Mouse (Mus musculus): ENCODE results near the gene Nsf. TPM values are rescaled to one million over a fixed set of nuclear protein-coding genes. Genes with fewer than 3 reads are reported as not detected.
A peak's percentile ranks its signal among the peaks of the same experiment; 100 is the strongest.

The Nsf gene
- polyA plus RNA-seq, 1 experiment from 2014 or later: 59.1 TPM

DNA sequence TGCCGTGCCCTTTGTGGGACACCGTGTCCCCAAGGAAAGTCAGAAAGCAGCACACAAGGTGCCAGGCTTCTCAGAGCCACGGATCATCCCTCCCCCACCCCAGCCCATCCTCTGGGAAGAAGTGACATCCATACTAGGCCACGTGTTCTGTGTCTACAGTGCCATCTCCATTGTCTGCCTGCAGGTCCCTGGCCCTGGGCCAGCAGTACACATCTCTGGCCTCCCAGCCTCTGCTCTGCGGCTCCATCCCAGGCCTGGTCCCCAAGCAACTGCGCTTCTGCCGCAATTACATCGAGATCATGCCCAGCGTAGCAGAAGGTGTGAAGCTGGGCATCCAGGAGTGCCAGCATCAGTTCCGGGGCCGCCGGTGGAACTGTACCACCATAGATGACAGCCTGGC is 145.9 kb downstream of the Nsf start:
- H3K9ac ChIP-seq (ENCODE audit: low read length): peak overlapping the region; percentile 24
- 0 out of 2 replicates have a peak overlapping the region, but pooled peaks have one; percentile 35 for H3K27ac ChIP-seq (ENCODE audit: low read depth, low read length)
- no peak overlapping the region for H3K4me3 ChIP-seq (ENCODE audit: low read depth, low read length)
- peaks cover 31% of the 10 kb centered on the region for H3K27me3 ChIP-seq (ENCODE audit: control insufficient read depth, insufficient read depth, low read length)
- no peaks in the 10 kb centered on the region for H3K9me3 ChIP-seq (ENCODE audit: control insufficient read depth, low read length)
- peak; percentile 91 for DNase-seq (ENCODE audit: low spot score, missing footprints)
- H3K4me1 ChIP-seq (ENCODE audit: control insufficient read depth, insufficient read depth, low read length): peaks cover 43% of the 10 kb centered on the region
- H3K36me3 ChIP-seq (ENCODE audit: control insufficient read depth, insufficient read depth, low read length): peaks cover 5% of the 10 kb centered on the region; the same call in 1 of the 2 replicates
- 0 out of 2 replicates have a peak, but pooled peaks have one; percentile 19 for ATAC-seq (ENCODE audit: low FRiP score)
- 54% methylated on average over 12 of the region's 12 CpGs for WGBS
- H3K4me2 ChIP-seq: no peak overlapping the region

DNA sequence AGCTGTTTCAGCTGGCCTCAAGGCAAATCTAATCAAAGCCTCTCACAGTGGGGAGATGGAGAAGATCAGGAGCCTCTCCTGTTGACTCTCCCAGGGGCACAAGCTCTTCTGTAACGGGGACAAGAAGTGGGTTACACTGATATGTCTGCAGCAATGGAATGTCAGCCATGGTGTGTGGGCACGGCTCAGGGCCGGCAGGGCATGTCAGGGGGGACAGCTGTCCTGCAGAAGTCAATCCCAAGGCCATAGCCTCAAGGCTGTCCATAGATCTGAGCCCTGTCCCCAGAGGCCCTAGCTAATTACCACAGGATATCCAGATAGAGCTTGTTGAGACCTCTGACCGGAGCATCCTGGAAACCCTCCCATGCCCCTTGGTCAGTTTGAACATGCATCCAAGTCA is 149.1 kb downstream of the Nsf start:
- Histone ChIP-seq H3K4me3 (ENCODE audit: low read depth, low read length) (no peak overlapping the region), H3K9me3 (ENCODE audit: control insufficient read depth, low read length) (no peaks in the 10 kb centered on the region), H3K9ac (ENCODE audit: low read length) (no peak overlapping the region), H3K4me2 (no peak overlapping the region), H3K36me3 (ENCODE audit: control insufficient read depth, insufficient read depth, low read length) (no peaks in the 10 kb centered on the region; the same call in 1 of the 2 replicates), H3K4me1 (ENCODE audit: control insufficient read depth, insufficient read depth, low read length) (peaks cover 27% of the 10 kb centered on the region), H3K27me3 (ENCODE audit: control insufficient read depth, insufficient read depth, low read length) (peaks cover 18% of the 10 kb centered on the region), H3K27ac (ENCODE audit: low read depth, low read length) (no peak overlapping the region)
- no peak for ATAC-seq (ENCODE audit: low FRiP score)
- no peak for DNase-seq (ENCODE audit: low spot score, missing footprints)
- 84% methylated on average over 4 of the region's 4 CpGs for WGBS

DNA sequence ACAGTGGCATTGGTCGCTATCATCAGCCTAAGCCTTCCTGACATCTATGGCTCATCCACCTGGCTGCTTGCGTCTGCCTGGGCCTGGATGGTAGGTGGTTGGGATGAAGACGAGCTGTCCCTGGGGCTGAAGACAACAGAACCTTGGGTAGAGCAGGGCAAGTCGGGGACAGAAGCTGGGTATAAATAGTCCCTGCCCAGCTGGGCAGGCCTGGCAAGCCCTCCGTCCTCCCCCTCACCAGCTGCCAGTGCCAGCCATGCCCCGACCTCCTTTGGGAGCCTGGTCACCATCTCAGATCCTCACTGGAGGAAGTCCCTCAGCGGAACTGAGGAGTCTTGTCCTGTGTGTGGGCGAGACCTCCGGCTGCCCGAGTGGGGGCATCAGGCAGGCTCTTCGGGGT is 149.7 kb downstream of the Nsf start:
- Histone ChIP-seq H3K27ac (ENCODE audit: low read depth, low read length) (no peak overlapping the region), H3K9me3 (ENCODE audit: control insufficient read depth, low read length) (no peaks in the 10 kb centered on the region), H3K36me3 (ENCODE audit: control insufficient read depth, insufficient read depth, low read length) (no peaks in the 10 kb centered on the region; the same call in 1 of the 2 replicates), H3K4me3 (ENCODE audit: low read depth, low read length) (no peak overlapping the region), H3K4me1 (ENCODE audit: control insufficient read depth, insufficient read depth, low read length) (peaks cover 20% of the 10 kb centered on the region), H3K4me2 (no peak overlapping the region), H3K9ac (ENCODE audit: low read length) (no peak overlapping the region), H3K27me3 (ENCODE audit: control insufficient read depth, insufficient read depth, low read length) (peaks cover 14% of the 10 kb centered on the region)
- no peak for DNase-seq (ENCODE audit: low spot score, missing footprints)
- no peak for ATAC-seq (ENCODE audit: low FRiP score)
- 89% methylated on average over 11 of the region's 11 CpGs for WGBS

DNA sequence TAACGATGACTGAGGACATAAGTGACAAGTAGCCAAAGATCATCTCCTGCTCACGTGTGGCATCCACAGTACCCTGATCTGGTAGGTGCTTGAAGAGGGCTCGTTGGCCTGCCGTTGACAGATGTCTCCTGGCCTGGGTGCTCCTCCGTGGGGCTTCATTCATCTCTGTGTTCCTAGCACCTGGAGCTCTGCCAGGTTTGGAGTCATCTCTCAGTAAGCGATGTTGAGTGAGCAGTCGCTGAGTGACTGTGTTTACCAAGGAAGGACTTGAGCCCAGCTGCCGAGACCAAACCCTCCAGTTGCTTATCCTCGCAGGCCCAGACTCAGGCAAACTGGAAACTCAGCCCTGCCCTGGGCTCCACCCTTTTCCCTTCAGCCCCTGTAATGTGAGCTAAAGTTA is 152.7 kb downstream of the Nsf start:
- Histone ChIP-seq H3K9ac (ENCODE audit: low read length) (no peak overlapping the region), H3K27me3 (ENCODE audit: control insufficient read depth, insufficient read depth, low read length) (peaks cover 5% of the 10 kb centered on the region; the same call in 1 of the 2 replicates)
- WGBS: 89% methylated on average over 9 of the region's 9 CpGs

DNA sequence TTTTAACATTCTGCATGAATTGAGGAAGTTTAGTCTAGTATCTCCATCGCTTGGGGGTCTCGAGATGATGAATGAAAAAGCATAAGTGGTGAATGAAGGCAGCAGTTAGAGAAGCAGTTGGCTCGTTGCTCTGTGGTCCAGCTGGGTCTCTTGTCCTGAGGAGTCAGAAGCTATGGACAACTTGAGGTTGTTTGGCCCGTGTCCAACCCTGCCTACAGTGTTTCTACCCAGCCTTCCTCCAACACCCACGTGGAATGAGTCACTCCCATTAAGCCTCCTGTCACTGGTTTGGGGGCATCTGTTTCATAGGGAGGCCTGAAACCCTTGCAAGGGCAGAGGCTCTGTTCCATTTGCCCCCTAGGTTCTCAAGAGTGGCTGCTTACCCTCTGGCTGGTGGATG is 163.9 kb downstream of the Nsf start:
- no peaks in the 10 kb centered on the region for H3K36me3 ChIP-seq (ENCODE audit: control insufficient read depth, insufficient read depth, low read length)
- H3K4me3 ChIP-seq (ENCODE audit: low read depth, low read length): no peak overlapping the region
- H3K9me3 ChIP-seq (ENCODE audit: control insufficient read depth, low read length): no peaks in the 10 kb centered on the region
- ATAC-seq (ENCODE audit: low FRiP score) (no peak), DNase-seq (ENCODE audit: low spot score, missing footprints) (no peak)
- H3K27ac ChIP-seq (ENCODE audit: low read depth, low read length): no peak overlapping the region
- H3K4me1 ChIP-seq (ENCODE audit: control insufficient read depth, insufficient read depth, low read length): no peaks in the 10 kb centered on the region
- 80% methylated on average over 5 of the region's 5 CpGs for WGBS
- H3K9ac ChIP-seq (ENCODE audit: low read length): no peak overlapping the region
- H3K27me3 ChIP-seq (ENCODE audit: control insufficient read depth, insufficient read depth, low read length): peaks cover 5% of the 10 kb centered on the region
- H3K4me2 ChIP-seq: no peak overlapping the region

More for the DNA sequence above, 152.7 kb downstream of the Nsf start:
- H3K36me3 ChIP-seq (ENCODE audit: control insufficient read depth, insufficient read depth, low read length): no peaks in the 10 kb centered on the region; the same call in 1 of the 2 replicates
- ATAC-seq (ENCODE audit: low FRiP score): no peak
- H3K9me3 ChIP-seq (ENCODE audit: control insufficient read depth, low read length): no peaks in the 10 kb centered on the region
- H3K4me2 ChIP-seq: no peak overlapping the region
- no peaks in the 10 kb centered on the region for H3K4me1 ChIP-seq (ENCODE audit: control insufficient read depth, insufficient read depth, low read length)
- DNase-seq (ENCODE audit: low spot score, missing footprints): no peak
- H3K4me3 ChIP-seq (ENCODE audit: low read depth, low read length): no peak overlapping the region
- no peak overlapping the region for H3K27ac ChIP-seq (ENCODE audit: low read depth, low read length)

DNA sequence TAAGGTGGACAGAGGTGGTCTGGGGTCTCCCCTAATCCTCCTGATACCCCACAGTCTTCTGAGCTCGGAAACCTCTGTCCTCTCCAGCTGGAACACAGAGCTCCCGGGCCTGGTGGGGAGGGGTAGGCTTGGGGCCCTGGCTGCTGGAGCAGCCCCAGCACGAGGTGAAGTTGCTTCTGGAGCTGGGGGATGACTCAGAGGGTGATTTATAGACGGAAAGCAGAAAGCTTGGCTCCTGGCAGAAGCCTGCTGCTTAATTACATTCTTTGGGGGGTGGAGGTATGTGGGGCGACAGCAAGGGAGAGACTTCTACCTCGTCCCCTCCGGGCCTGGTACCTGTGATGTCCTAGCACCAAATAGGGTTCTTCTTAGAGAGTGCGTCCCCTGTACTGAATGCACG is 173.7 kb downstream of the Nsf start:
- ATAC-seq (ENCODE audit: low FRiP score) (no peak), DNase-seq (ENCODE audit: low spot score, missing footprints) (no peak)
- Histone ChIP-seq H3K36me3 (ENCODE audit: control insufficient read depth, insufficient read depth, low read length) (no peaks in the 10 kb centered on the region), H3K4me3 (ENCODE audit: low read depth, low read length) (no peak overlapping the region), H3K9ac (ENCODE audit: low read length) (no peak overlapping the region), H3K27me3 (ENCODE audit: control insufficient read depth, insufficient read depth, low read length) (peaks cover 16% of the 10 kb centered on the region), H3K4me1 (ENCODE audit: control insufficient read depth, insufficient read depth, low read length) (peaks cover 8% of the 10 kb centered on the region; the same call in 1 of the 2 replicates), H3K4me2 (no peak overlapping the region), H3K9me3 (ENCODE audit: control insufficient read depth, low read length) (no peaks in the 10 kb centered on the region), H3K27ac (ENCODE audit: low read depth, low read length) (no peak overlapping the region)
- WGBS: 72% methylated on average over 9 of the region's 9 CpGs

DNA sequence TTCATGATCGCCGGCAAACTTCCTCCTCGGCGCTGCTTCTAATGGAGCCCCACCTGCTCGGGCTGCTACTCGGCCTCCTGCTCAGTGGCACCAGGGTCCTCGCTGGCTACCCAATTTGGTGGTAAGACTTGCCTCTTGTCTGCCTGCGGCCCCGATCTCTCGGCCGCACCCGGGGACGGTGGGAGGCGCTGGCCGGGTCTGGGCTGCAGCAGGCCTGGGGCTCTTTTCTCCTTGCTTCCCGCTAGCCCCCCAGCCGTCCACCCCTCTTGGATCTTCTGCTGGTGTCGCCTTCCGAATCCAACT is 179.7 kb downstream of the Nsf start:
- H3K4me1 ChIP-seq (ENCODE audit: control insufficient read depth, insufficient read depth, low read length): peaks cover 37% of the 10 kb centered on the region
- H3K36me3 ChIP-seq (ENCODE audit: control insufficient read depth, insufficient read depth, low read length): no peaks in the 10 kb centered on the region
- no peaks in the 10 kb centered on the region for H3K9me3 ChIP-seq (ENCODE audit: control insufficient read depth, low read length)
- H3K9ac ChIP-seq (ENCODE audit: low read length): peak overlapping the region; percentile 70
- under 1% methylated on average over 19 of the region's 19 CpGs for WGBS
- peak overlapping the region; percentile 25; the same call in 1 of the 2 replicates for H3K27ac ChIP-seq (ENCODE audit: low read depth, low read length)
- ATAC-seq (ENCODE audit: low FRiP score): peak; percentile 38; the same call in 1 of the 2 replicates
- H3K4me2 ChIP-seq: peak overlapping the region; percentile 66
- peak overlapping the region; percentile 54 for H3K4me3 ChIP-seq (ENCODE audit: low read depth, low read length)
- peak; percentile 96 for DNase-seq (ENCODE audit: low spot score, missing footprints)
- peaks cover 62% of the 10 kb centered on the region for H3K27me3 ChIP-seq (ENCODE audit: control insufficient read depth, insufficient read depth, low read length)

DNA sequence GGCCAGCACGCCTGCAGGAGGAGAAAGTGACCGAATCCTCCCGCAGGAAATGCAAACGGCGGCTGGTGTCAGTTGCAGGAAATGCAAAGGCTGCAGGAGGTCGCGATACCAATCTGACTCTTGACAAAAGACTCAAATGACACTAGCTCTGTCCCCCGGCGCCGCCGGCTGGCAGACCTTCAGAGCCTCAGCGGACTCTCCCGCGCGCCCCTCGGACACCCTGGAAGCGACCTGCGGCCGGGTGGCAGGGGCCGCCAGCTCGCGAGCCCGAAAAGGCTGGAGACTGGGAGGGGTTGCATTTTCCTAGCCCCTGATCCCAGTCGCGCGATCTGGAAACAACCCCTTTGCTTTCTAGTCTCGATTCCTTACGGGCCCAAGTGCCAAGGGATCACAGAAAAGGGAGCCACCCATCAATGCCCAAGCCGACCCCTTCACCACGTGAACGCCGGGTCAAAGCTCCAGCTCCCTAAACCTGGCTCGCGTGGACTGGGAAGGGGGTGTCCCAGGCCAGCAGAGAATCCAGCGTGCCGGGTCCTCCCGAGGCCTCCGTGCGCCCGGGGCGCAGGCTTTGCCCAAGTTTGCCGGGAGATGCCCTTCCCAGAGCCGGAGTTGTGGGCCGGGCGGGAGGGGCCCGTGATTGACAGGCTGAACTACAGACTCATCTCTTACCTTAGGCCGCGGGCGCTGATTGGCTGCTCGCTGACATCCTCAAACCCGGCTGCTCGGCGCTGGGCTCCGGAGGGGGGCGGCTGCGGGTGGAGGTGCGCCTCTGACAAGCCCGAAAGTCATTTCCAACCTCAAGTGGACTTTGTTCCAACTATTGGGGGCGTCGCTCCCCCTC is 180.2 kb downstream of the Nsf start, which contains the start of gene Wnt3:
Gene Wnt3, plus strand, starts transcription at position 764 of the 841 bp plus-strand sequence.
- ATAC-seq (ENCODE audit: low FRiP score): peak; percentile 78
- Histone ChIP-seq H3K27ac (ENCODE audit: low read depth, low read length) (peak within 1 kb of the TSS; percentile 30; the same call in 1 of the 2 replicates), H3K4me1 (ENCODE audit: control insufficient read depth, insufficient read depth, low read length) (peaks cover 37% of the 10 kb centered on the region)

More for the DNA sequence above, 180.2 kb downstream of the Nsf start, which contains the start of gene Wnt3:
- Histone ChIP-seq H3K27me3 (ENCODE audit: control insufficient read depth, insufficient read depth, low read length) (peaks cover 62% of the 10 kb centered on the region), H3K9ac (ENCODE audit: low read length) (peak within 1 kb of the TSS; percentile 70), H3K36me3 (ENCODE audit: control insufficient read depth, insufficient read depth, low read length) (no peaks in the 10 kb centered on the region), H3K4me3 (ENCODE audit: low read depth, low read length) (peak within 1 kb of the TSS; percentile 54), H3K4me2 (peak within 1 kb of the TSS; percentile 66), H3K9me3 (ENCODE audit: control insufficient read depth, low read length) (no peaks in the 10 kb centered on the region)
- DNase-seq (ENCODE audit: low spot score, missing footprints): peak; percentile 98
- WGBS: under 1% methylated on average over 60 of the region's 60 CpGs

Measured in midbrain, embryonic 11.5 days (tissue).